Mouse (Mus musculus) natural killer cell, adult 2 months (primary cell): Measurements from ENCODE around the gene Selenoo.
A peak's percentile ranks its signal among the peaks of the same experiment; 100 is the strongest.

ENCODE experiments used
- DNase-seq, 2 experiments: peaks; one replicate each; pipeline ENCODE4 v3.0.0; 2022; ENCODE audit warnings: low spot score in 2 of 2

Selenoo gene

DNA sequence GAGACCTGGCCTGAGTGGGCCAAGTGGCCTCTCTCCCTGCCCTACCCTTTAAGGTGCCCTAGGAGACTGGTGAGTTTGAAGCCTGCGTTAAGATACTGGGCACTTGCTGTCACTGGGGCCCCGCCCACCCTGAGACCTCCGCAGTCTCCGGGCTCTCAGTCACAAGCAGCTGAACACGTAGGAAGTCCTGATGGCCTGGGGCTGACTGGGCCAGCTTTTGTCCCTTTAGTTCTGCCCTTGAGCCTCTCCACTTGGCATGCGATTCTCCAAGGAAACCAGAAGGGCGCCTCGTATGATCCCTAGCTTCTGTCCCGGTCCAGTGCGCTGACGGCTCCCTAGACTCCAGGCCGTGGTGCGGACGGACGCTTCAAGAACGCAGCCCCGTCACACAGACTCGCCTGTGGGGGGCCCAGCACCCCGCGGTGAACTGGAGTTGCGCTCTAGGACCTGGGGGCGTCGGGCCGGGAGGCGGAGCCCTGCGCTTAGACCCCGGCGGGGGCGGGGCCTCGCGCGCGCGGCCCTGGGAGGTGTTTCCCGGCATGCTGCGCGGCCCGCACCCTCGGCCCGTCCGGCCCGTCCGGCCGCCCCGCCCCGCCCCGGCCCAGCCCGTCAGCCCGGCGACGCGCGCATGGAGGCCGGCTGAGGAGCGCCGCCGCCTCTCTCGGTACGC is 13.3 kb upstream of the Selenoo start:
- DNase-seq: peak; percentile 71 to 82

- DNase-seq: peak; percentile 24 to 25
These were observed 12.6 kb upstream of the Selenoo start for GRCm38 (mm10) chr15:89076156-89076731.

- DNase-seq: peak; percentile 72 to 78
These were observed 10.6 kb upstream of the Selenoo start for GRCm38 (mm10) chr15:89078208-89078836.

DNA sequence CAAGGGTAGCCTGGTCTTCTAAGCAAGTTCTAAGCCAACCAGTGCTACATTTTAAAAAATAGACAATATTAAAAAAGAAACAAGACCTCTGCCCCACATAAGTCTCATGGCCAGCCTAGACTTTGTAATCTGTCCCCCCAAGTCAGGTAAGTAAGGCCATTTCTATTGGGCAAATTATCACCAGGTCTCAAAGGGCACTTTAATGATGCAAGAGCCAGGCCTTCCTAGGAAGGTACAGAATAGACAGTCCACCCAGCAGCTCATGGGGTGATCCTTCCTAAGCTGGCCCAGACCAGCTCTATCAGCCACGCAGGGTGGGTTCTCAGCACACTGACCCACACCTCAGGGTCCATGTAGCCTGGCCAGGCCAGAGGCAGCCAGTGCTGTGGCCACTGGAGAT is 5.0 kb upstream of the Selenoo start:
- no peak for DNase-seq

DNA sequence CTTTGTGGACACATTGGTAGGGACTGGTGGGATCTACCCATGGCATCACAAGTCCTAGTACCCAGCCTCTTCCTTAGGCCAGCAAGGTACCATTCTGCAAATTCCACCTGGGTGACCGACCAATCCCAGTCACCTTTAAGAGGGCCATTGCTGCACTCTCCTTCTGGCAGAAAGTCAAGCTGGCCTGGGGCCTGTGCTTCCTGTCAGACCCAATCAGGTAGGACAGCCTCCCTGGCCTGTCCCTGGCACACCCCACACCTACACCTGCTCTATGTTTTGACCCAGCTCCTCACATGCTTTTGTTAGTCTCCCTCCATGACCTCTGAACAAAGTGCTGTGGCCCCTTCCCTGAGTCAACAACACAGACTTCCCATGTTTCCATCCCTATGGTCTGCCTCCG is 4.1 kb upstream of the Selenoo start:
- no peak for DNase-seq

DNA sequence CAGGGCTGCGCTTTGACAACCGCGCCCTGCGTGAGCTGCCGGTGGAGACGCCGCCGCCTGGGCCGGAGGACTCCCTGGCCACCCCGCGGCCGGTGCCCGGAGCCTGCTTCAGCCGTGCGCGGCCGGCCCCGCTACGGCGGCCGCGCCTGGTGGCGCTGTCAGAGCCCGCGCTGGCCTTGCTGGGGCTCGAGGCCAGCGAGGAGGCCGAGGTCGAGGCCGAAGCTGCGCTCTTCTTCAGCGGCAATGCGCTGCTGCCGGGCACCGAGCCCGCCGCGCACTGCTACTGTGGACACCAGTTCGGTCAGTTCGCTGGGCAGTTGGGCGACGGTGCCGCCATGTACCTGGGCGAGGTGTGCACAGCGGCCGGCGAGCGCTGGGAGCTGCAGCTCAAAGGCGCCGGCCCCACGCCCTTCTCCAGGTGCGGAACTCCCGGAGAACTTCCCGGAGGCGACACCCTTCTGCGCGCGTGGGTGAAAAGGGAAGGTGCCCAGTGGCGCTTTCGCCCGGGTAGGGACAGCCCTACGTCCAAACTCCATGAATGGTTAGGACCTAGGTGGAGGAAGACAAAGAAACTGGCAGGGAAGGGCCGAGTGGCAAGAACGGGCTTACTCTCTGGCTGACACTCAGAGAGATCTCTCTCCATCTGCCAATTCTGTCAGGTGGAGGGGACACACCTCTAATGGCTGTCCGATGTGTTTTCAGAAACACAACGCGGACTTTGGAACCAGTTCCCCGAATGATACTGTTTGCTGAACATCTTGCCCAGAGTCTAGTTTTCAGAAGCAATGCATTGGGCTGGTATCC is 566 bp downstream of the Selenoo start:
- DNase-seq: no peak

GRCm38 (mm10) chr15:89090662-89091061 is 1.8 kb downstream of the Selenoo start:
- DNase-seq: no peak

DNA sequence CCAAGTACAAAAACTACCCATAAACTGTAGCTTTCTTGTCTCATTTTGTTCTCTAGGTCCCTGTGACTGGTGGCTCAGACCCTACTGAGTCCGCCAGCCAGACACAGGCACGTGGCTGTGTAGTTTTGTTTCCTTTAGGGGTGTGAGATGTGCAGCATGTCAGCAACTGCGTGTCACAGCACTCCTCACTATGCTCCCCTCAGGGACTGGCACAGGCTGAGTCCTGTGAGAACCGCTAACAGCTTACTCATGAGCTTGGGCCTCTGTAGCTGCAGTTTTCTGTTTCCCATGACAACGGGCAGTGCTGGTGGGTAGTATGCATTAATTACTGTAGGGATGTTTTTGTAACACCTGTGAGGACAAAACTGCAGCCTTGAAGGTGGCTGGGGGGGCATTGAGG is 3.3 kb downstream of the Selenoo start:
- no peak for DNase-seq

- DNase-seq: no peak
These were observed 8.6 kb downstream of the Selenoo start for GRCm38 (mm10) chr15:89097450-89097849.

- DNase-seq: no peak
These were observed 9.7 kb downstream of the Selenoo start for GRCm38 (mm10) chr15:89098616-89099015.

- no peak for DNase-seq
These were observed 11.9 kb downstream of the Selenoo start for GRCm38 (mm10) chr15:89100823-89101222.

DNA sequence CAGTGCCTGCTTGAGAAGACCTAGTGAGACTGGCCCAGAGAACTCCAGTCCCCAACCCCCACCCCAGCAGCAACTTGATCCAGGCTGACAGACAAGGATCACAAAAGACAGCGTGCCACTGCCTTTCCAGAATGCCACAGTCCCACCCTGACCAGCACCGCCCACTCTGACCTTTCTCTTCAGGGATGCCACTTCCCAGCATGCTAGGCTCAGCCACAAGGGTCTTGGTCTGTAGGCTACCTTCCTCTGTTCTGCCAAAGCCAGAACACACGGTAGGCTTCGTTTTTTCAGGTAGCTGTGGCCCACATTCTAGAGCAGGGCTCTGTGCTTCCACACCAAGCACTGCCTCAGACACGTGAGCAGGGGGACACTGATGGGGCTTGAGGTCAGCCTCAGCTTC is 13.8 kb downstream of the Selenoo start:
- DNase-seq: no peak

DNA sequence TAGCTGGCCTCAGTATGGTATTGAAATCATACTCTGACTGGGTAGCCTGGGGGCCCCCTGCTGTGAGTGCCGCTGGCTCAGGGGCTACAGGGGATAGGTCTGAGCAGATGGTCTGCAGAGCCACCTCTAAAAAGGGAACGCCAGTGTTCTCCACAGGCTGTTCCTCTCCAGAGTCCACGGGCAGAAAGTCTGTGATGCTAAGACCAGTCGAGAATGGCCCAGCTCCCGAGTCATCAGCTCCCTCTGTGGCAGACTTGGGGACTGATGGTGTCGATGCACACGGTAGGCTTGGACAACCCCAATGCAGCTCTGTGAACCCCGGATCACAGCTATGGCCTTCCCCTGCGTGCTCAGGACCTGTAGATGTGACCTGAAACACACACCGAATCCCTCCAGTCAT is 15.0 kb downstream of the Selenoo start:
- no peak for DNase-seq

DNA sequence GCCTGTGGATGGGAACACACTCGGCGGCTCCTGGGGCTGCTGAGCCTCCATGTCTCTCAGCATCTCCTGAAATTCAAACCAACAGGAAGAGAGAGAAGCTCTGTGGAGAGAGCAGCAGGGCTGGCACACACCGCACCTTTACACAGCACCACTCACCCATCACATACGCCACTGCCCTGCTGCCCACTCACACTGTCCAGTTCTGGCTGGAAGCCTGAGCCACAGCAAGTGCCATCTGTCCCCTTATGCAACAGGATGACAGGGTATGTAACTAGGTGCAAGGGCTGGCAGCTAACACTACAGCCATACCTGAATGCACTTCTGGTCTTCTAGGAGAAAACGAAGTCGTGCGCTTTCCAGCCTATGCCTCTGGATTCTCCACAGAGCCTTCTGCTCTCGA is 15.5 kb downstream of the Selenoo start:
- no peak for DNase-seq

DNA sequence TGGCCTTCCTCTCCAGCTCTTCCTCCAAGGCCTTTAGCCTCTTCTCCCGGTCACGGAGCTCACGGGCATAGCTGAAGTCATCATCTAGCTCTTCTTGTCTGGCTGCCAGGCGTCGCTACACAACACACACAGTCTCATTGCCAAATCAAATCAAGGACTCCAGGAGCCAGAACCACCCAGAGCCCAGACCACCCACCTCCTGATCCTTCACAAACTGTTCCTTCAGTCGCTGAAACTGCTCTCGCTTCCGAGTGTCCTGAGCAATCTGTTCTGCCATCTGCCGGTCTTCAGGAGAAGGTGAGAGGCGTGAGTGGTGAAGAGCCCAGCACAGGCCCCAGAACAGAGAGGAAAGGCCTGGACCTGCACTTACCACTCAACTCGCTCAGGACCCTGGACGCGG is 17.2 kb downstream of the Selenoo start:
- DNase-seq: no peak

GRCm38 (mm10) chr15:89106976-89107375 is 18.1 kb downstream of the Selenoo start:
- peak; percentile 24 to 51 for DNase-seq

DNA sequence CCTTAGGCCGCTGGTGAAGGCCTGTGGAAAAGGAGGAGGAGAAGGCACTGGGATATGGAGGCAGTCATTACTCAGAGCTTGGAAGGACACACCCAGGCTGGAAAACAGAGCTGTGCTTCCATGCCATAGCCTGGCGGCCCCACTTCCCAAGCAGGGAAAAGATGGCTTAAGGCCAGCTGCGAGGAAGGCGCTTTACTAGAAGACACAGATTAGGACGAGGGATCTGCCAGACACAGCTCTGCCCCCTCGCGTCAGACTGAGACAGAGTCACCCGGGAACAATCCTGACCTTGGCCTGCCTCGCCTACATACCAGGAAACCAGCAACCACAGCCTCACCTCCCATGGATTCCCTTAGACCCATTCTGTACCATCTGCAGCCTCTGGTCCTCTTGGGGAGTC is 21.3 kb downstream of the Selenoo start:
- no peak for DNase-seq

- peak in 1 of 2 experiments; percentile 38 for DNase-seq
These were observed 29.1 kb downstream of the Selenoo start for GRCm38 (mm10) chr15:89118007-89118406.

DNA sequence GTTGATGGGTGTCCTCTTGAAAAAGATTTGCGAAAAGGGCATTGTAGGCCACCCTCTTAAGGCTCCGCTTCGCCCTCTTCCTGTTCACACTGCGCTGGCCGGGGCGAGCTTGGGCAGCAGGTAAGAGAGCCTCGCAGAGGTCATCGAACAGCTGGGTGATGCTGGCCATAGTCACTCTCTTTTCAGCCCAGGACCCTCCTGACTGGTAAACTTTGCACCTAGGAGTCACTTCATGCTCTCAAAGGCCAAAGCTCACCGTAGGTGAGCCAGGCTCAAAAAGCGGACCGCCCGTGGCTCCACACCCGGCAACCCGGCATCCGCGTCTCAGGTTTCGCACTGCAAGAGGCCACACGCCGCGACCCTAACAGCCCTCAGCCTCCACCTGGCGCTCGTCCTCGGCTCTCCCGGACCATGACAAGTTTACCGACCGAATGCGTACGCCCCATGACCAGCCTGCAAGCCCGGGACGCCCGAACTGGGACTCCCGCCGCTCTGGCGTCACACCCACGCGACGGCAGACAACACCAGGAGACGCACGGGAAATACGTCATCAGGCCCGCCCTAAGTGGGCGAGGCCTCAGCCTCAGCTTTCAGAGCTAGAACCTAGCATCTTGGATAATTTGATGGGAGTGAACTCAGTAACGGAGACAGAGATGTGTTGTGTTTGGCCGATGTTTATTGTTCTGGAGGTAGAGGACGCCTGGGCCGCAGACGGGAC is 33.9 kb downstream of the Selenoo start, which contains the start of gene Tubgcp6:
TSS of gene Tubgcp6 (minus strand) at position 464 of the 718 bp plus-strand sequence.
- peak; percentile 88 to 91 for DNase-seq

DNA sequence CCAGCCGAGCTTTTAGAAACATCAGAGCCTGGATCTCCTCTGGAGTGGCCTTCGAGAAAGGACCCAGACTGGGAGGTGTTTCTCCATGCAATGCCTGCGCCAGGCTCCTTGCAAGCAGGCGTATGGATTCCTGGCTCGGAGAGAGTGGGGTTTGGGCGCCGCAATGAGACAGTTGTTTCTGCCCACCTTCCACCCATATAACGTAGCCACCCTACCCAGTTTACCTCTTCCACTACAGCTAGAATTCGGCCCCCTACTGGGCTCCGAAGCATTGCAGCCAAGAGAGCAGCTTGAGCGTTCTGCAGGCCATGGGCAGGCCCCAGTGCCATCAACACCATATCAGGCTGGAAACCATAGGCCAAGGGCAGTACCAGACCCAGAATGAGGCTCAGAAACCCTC is 34.7 kb downstream of the Selenoo start:
- DNase-seq: no peak

- no peak for DNase-seq
These were observed 35.4 kb downstream of the Selenoo start for GRCm38 (mm10) chr15:89124312-89124711.

DNA sequence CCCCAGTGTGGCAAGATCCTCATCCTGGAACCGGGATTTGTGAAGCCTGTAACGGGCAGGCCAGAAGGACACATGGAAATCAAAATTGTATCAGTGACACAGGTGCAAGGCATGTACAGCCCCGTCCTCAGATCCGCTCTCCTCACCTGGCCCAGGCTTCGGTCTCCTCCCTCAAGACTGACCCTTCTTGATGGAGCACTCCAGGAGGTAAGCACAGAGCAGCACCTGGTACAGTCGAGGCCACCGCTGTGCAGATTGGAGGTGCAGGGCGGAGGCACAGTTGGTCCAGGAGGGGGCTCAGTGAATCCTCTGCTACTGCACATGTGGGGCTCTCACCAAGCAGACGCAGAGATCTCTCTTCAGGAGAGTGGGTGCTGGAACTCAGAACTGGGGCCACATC is 36.5 kb downstream of the Selenoo start:
- no peak for DNase-seq
